In genomic region chr16:13532840-13533239, GRCm38 (mm10) we compare ENCODE assay signal across 11 mouse cellular contexts.
A peak's percentile ranks its signal among the peaks of the same experiment; 100 is the strongest.
DNase-seq lines count a peak whose midpoint lies in the region; ATAC-seq and TF ChIP-seq lines count a peak whose summit lies in the region.
"Had no signal": no experiment of that assay in that cellular context is flagged by ENCODE, and none has a peak within 500 bp of the region (broad histone marks: within the 10 kb centered on the region; RNA-seq: fewer than 3 reads in every experiment).

No protein-coding gene starts in this region.

- DNase-seq in CD4-positive, CD25-positive, alpha-beta regulatory T cell, adult 2 months (ENCODE audit: low read depth, low spot score), result peak; percentile 12
- peak; percentile 34 for DNase-seq in kidney, adult 2 months
- peak; percentile 53 for DNase-seq in ZHBTc4 (ENCODE audit: low read depth, low spot score)
- DNase-seq in layer of hippocampus, postnatal 10 days (ENCODE audit: low spot score in 2 of 2), result peak; percentile 32 to 44

- no peaks in the 10 kb centered on the region for H3K27me3 ChIP-seq in kidney, adult 2 months (replicated peaks; ENCODE audit: control insufficient read depth, insufficient read depth, low read length)
- H3K27me3 ChIP-seq in kidney, embryonic 15.5 days, result no peaks in the 10 kb centered on the region
- H3K27me3 ChIP-seq: limb, embryonic 15.5 days; stomach, embryonic 15.5 days had no signal

- no peak for ATAC-seq in CD4-positive, CD25-positive, alpha-beta regulatory T cell, adult 4 months
- no peak for ATAC-seq in kidney, embryonic 15.5 days (replicated peaks; ENCODE audit: low FRiP score)
- ATAC-seq in monocyte, adult 5-6 weeks (replicated peaks; ENCODE audit: insufficient number of reproducible peaks, low FRiP score, low TSS enrichment, poor library complexity, severe bottlenecking), result no peak
- ATAC-seq in cerebellum, adult (ENCODE audit: insufficient number of reproducible peaks, low FRiP score, low TSS enrichment), result no peak

- no peak overlapping the region for H3K4me2 ChIP-seq in kidney, embryonic 15.5 days
- H3K4me2 ChIP-seq: limb, embryonic 15.5 days; stomach, embryonic 15.5 days had no signal

- no peak overlapping the region for H3K27ac ChIP-seq in kidney, adult 2 months (ENCODE audit: insufficient read depth, low read depth, low read length)
- no peak overlapping the region for H3K27ac ChIP-seq in kidney, embryonic 15.5 days
- H3K27ac ChIP-seq: limb, embryonic 15.5 days; stomach, embryonic 15.5 days had no signal

- H3K4me3 ChIP-seq in kidney, adult 2 months (ENCODE audit: insufficient read depth, low read depth, low read length), result no peak overlapping the region
- H3K4me3 ChIP-seq in kidney, embryonic 15.5 days (replicated peaks), result no peak overlapping the region
- H3K4me3 ChIP-seq: erythroblast, embryonic 14.5 days; limb, embryonic 15.5 days; stomach, embryonic 15.5 days had no signal

- TF ChIP-seq POLR2A in kidney, adult 2 months (IDR thresholded peaks at IDR 0.05; ENCODE audit: low read depth, low read length), result no peak

- no peaks in the 10 kb centered on the region for H3K4me1 ChIP-seq in kidney, adult 2 months (ENCODE audit: control insufficient read depth, insufficient read depth, low read length)
- H3K4me1 ChIP-seq in kidney, embryonic 15.5 days, result peaks cover under 1% of the 10 kb centered on the region; the same call in 1 of the 2 replicates
- H3K4me1 ChIP-seq: limb, embryonic 15.5 days; stomach, embryonic 15.5 days had no signal

- H3K36me3 ChIP-seq in kidney, adult 2 months (ENCODE audit: control insufficient read depth, insufficient read depth, low read length), result no peaks in the 10 kb centered on the region
- H3K36me3 ChIP-seq in kidney, embryonic 15.5 days, result no peaks in the 10 kb centered on the region

- no peak overlapping the region for H3K9ac ChIP-seq in kidney, embryonic 15.5 days
- H3K9ac ChIP-seq: limb, embryonic 15.5 days; stomach, embryonic 15.5 days had no signal

- no peaks in the 10 kb centered on the region for H3K9me3 ChIP-seq in kidney, embryonic 15.5 days (replicated peaks)
- H3K9me3 ChIP-seq: limb, embryonic 15.5 days; stomach, embryonic 15.5 days had no signal

- peak; percentile 50 for TF ChIP-seq CTCF in kidney, adult 2 months (conservative IDR thresholded peaks at IDR 0.05; ENCODE audit: insufficient read depth, insufficient read length, low read depth, low read length)
